Mouse (Mus musculus) ES-E14 (cell line): ENCODE measurements around the gene Zfp553.

Experiments
- HCFC1 ChIP-seq: IDR thresholded peaks from 2 replicates; pipeline ENCODE4 v1.6.1; 2012; ENCODE audit warnings: low read length, inconsistent platforms, borderline replicate concordance; ENCODE audit not compliant: insufficient read depth
- MAFK ChIP-seq: IDR thresholded peaks from 2 replicates; pipeline ENCODE4 v1.6.1; 2014; ENCODE audit warnings: mild to moderate bottlenecking, low read depth, low read length, inconsistent platforms; ENCODE audit not compliant: insufficient read depth
- ZC3H11A ChIP-seq: IDR thresholded peaks from 2 replicates; pipeline ENCODE4 v1.6.1; 2012; ENCODE audit warnings: low read depth, mild to moderate bottlenecking, inconsistent platforms, low read length, borderline replicate concordance
- ZNF384 ChIP-seq: IDR thresholded peaks from 2 replicates; pipeline ENCODE4 v1.6.1; 2012; ENCODE audit warnings: low read depth, low read length, inconsistent platforms

DNA sequence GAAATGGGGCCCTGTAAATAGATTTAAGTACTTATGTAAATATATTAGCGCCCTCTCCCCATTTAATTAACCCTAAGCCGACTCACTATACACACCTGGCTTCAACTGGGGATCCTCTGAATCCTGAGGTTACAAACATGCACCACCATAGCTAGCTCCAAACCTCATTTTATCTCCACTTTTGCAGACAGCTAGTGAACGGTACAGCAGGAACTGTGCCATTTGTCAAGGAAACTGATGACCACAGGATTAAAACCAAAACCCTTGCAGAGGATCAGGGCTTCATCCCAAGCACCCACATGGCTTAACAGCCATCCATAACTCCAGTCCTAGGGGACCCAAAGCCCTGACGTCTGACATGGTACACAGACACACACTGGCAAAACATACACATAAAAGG, 22.1 kb downstream of the Zfp553 start:
- TF ChIP-seq ZNF384 = no peak
- TF ChIP-seq MAFK = no peak
- no peak for TF ChIP-seq ZC3H11A
- no peak for TF ChIP-seq HCFC1
